Mouse (Mus musculus) liver, embryonic 14.5 days (tissue): ENCODE measurements around the gene Ccdc77.

Source experiments
- CTCF ChIP-seq: IDR thresholded peaks from 2 replicates; pipeline ENCODE4 v1.5.1; 2016; ENCODE audit warnings: antibody characterized with exemption, low read depth, control low read depth
- EP300 ChIP-seq: IDR thresholded peaks from 2 replicates; pipeline ENCODE4 v1.6.1; 2016; ENCODE audit warnings: antibody characterized with exemption, low read depth

- no peak for TF ChIP-seq CTCF
- peak; percentile 47 for TF ChIP-seq EP300
Observed at GRCm38 (mm10) chr6:120392811-120393210, 28.6 kb upstream of the Ccdc77 start.
